Mouse (Mus musculus) cerebellum, adult 9-10 months (tissue): ENCODE measurements at regions not wholly inside any gene's neighbourhood (a gene's known extent, or its start where the extent isn't known, plus 50 kb on each side); places are given as distances from the start of the nearest gene placed in this dataset.

ENCODE experiments used
- DNase-seq: peaks from one replicate; pipeline ENCODE4 v3.0.0; 2022

DNA sequence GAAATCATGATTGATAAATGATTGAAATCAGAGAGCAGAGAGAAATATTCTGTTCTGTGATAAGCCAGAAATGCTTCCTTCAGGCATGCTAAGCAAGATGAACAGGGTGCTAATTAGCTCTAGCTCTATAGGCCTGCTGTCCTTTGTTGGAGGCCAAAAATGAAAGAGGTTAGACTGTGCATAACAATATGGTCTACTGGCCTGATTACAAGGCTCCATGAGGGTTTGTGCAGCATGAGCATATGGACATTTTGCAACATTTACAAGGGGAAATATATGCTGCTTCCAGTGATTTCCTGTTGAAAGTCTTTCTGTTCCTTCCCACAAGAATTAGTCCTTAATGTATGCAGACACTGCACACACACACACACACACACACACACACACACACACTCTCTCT, 114.3 kb downstream of the Ldoc1 start:
- DNase-seq = peak; percentile 92

DNA sequence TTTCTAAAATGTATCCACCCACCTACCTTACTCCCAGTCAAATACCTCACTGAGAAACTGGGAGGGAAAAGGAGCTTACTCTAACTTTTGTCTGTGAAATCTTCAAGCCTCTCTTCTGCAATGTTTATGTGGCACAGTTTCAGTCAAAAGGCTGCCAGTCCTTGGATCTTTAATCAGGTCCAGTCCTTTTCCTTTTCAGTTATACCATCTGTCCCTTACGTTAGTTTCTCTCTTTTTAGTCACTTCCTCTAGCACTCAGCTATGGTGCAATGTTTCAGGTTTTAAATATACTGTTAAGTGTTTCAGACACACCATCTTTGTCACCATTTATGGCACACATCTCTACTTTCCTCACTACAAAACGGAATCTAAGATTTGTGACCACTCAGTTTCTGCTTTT, 115.0 kb downstream of the Ldoc1 start:
- peak; percentile 69 for DNase-seq
